Mouse (Mus musculus): Measurements from ENCODE around the gene Crmp1. TPM values are rescaled to one million over a fixed set of nuclear protein-coding genes. Genes with fewer than 3 reads are reported as not detected.

Gene Crmp1
- total RNA-seq, 2 experiments from 2014 or later: 210 to 213 TPM

Other genes starting within 250 kb of the Crmp1 start
- 10 to 100 TPM; 32.2 to 38.5 TPM for gene Gm1043, start 156.6 kb upstream of the Crmp1 start, total RNA-seq (2021)
- gene Evc, start 95.0 kb downstream of the Crmp1 start, total RNA-seq (2021): 1 to 10 TPM; 4.6 to 6.3 TPM
- 10 to 100 TPM in 1 of 2 experiments, 1 to 10 TPM in 1; 9.9 to 14.1 TPM for gene Evc2, start 96.6 kb downstream of the Crmp1 start, total RNA-seq (2021)